Comparison of ENCODE assay signal across 25 mouse cellular contexts in the genomic region with DNA sequence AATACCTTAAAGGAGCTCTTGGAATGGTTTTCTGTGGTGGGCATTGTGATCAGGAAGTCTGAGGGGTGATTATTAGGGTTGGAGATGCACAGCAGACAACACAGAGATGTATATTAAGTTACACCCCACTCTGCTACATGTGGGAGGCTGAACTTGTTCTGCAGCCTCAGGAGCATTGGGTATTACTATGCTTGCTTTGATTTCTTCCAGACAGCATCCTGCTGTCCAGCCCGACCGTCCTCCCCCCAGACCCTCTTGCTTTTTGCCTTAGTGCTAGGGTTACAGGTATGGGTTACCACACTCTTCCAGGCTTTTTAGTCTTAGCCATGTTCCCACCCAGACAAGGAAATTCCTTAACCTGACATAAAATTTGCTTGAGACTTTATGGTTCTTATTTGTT. TPM values are rescaled to one million over a fixed set of nuclear protein-coding genes. Genes with fewer than 3 reads are reported as not detected.
A peak's percentile ranks its signal among the peaks of the same experiment; 100 is the strongest.
DNase-seq lines count a peak whose midpoint lies in the region; ATAC-seq and TF ChIP-seq lines count a peak whose summit lies in the region.
"Had no signal": no experiment of that assay in that cellular context is flagged by ENCODE, and none has a peak within 500 bp of the region (broad histone marks: within the 10 kb centered on the region; RNA-seq: fewer than 3 reads in every experiment).

No protein-coding gene starts in this region.

- H3K36me3 ChIP-seq in kidney, embryonic 15.5 days: no peaks in the 10 kb centered on the region
- no peaks in the 10 kb centered on the region for H3K36me3 ChIP-seq in lung, embryonic 14.5 days (ENCODE audit: insufficient read depth)
- no peaks in the 10 kb centered on the region for H3K36me3 ChIP-seq in intestine, embryonic 15.5 days
- H3K36me3 ChIP-seq in intestine, embryonic 16.5 days (ENCODE audit: control insufficient read depth, insufficient read depth, low read length): no peaks in the 10 kb centered on the region
- H3K36me3 ChIP-seq: forebrain, embryonic 10.5 days; heart, embryonic 10.5 days; heart, embryonic 13.5 days had no signal

- H3K9ac ChIP-seq in kidney, embryonic 15.5 days: no peak overlapping the region
- no peak overlapping the region for H3K9ac ChIP-seq in lung, embryonic 14.5 days
- H3K9ac ChIP-seq in intestine, embryonic 15.5 days: no peak overlapping the region
- no peak overlapping the region for H3K9ac ChIP-seq in intestine, embryonic 16.5 days (ENCODE audit: low read depth, low read length)
- H3K9ac ChIP-seq: forebrain, embryonic 13.5 days; heart, embryonic 13.5 days had no signal

- H3K27ac ChIP-seq in kidney, embryonic 15.5 days: peak overlapping the region; percentile 88
- H3K27ac ChIP-seq in lung, embryonic 14.5 days (ENCODE audit: low read depth): 0 out of 2 replicates have a peak overlapping the region, but pooled peaks have one; percentile 31
- peak overlapping the region; percentile 44 for H3K27ac ChIP-seq in intestine, embryonic 15.5 days
- H3K27ac ChIP-seq in intestine, embryonic 16.5 days (ENCODE audit: low read length): peak overlapping the region; percentile 31
- H3K27ac ChIP-seq: forebrain, embryonic 10.5 days; forebrain, embryonic 13.5 days; heart, adult 2 months; heart, embryonic 10.5 days; heart, embryonic 13.5 days had no signal

- no peak for DNase-seq in kidney, adult 18-20 months
- DNase-seq in lung, embryonic 14.5 days: no peak
- no peak for DNase-seq in lung, postnatal 36 days
- DNase-seq in embryo, embryonic 10.5 days (ENCODE audit: low spot score): no peak
- no peak for DNase-seq in thymus, postnatal 14 days
- DNase-seq: adrenal gland, adult 2 months; adrenal gland, postnatal 25 days; cerebellum, adult 11-12 months; cerebellum, adult 8-10 months; cerebellum, postnatal 10 days; cerebellum, postnatal 36 days; gastrocnemius, postnatal 10 days; gastrocnemius, postnatal 36 days; heart, adult 2 months; heart, postnatal 14 days; heart, postnatal 4 days had no signal

- no peak for TF ChIP-seq CTCF in lung, embryonic 14.5 days (IDR thresholded peaks at IDR 0.05; ENCODE audit: low read depth)

- H3K4me3 ChIP-seq in kidney, embryonic 15.5 days (replicated peaks): no peak overlapping the region
- no peak overlapping the region for H3K4me3 ChIP-seq in lung, embryonic 14.5 days (ENCODE audit: low read depth, low read length)
- H3K4me3 ChIP-seq in intestine, embryonic 15.5 days (replicated peaks): no peak overlapping the region
- no peak overlapping the region for H3K4me3 ChIP-seq in intestine, embryonic 16.5 days (ENCODE audit: low read length)
- H3K4me3 ChIP-seq: forebrain, embryonic 10.5 days; forebrain, embryonic 13.5 days; heart, adult 2 months; heart, embryonic 10.5 days; heart, embryonic 13.5 days had no signal

- H3K4me2 ChIP-seq in kidney, embryonic 15.5 days: no peak overlapping the region
- no peak overlapping the region for H3K4me2 ChIP-seq in lung, embryonic 14.5 days
- H3K4me2 ChIP-seq in intestine, embryonic 15.5 days (replicated peaks): no peak overlapping the region
- H3K4me2 ChIP-seq in intestine, embryonic 16.5 days (ENCODE audit: low read depth, low read length): no peak overlapping the region
- H3K4me2 ChIP-seq: forebrain, embryonic 13.5 days; heart, embryonic 13.5 days had no signal

- 23% methylated on average over 2 of the region's 2 CpGs for WGBS in kidney, embryonic 15.5 days
- 35% methylated on average over 2 of the region's 2 CpGs for whole genome bisulfite sequencing in lung, embryonic 14.5 days
- 56% methylated on average over 2 of the region's 2 CpGs for WGBS in intestine, embryonic 15.5 days
- 75% methylated on average over 2 of the region's 2 CpGs for WGBS in intestine, embryonic 16.5 days

- H3K9me3 ChIP-seq in kidney, embryonic 15.5 days (replicated peaks): no peaks in the 10 kb centered on the region
- no peaks in the 10 kb centered on the region for H3K9me3 ChIP-seq in lung, embryonic 14.5 days (ENCODE audit: low read depth, low read length)
- H3K9me3 ChIP-seq in intestine, embryonic 15.5 days: no peaks in the 10 kb centered on the region
- H3K9me3 ChIP-seq in intestine, embryonic 16.5 days (ENCODE audit: control insufficient read depth, low read length): no peaks in the 10 kb centered on the region
- H3K9me3 ChIP-seq: forebrain, embryonic 10.5 days; forebrain, embryonic 13.5 days; heart, embryonic 10.5 days; heart, embryonic 13.5 days had no signal

- peak; percentile 60 for ATAC-seq in kidney, embryonic 15.5 days (replicated peaks; ENCODE audit: low FRiP score)
- 0 out of 2 replicates have a peak, but pooled peaks have one; percentile 38 for ATAC-seq in lung, embryonic 14.5 days (ENCODE audit: insufficient read depth)
- 0 out of 2 replicates have a peak, but pooled peaks have one; percentile 31 for ATAC-seq in intestine, embryonic 15.5 days
- no peak for ATAC-seq in intestine, embryonic 16.5 days
- ATAC-seq: CD4-positive, CD25-positive, alpha-beta regulatory T cell, adult 4 months; forebrain, embryonic 13.5 days; forebrain, embryonic 16.5 days had no signal

- no peaks in the 10 kb centered on the region for H3K27me3 ChIP-seq in kidney, embryonic 15.5 days
- H3K27me3 ChIP-seq in lung, embryonic 14.5 days (ENCODE audit: insufficient read depth, low read length): no peaks in the 10 kb centered on the region
- no peaks in the 10 kb centered on the region for H3K27me3 ChIP-seq in intestine, embryonic 15.5 days (replicated peaks)
- H3K27me3 ChIP-seq in intestine, embryonic 16.5 days (replicated peaks; ENCODE audit: control insufficient read depth, insufficient read depth, low read length): no peaks in the 10 kb centered on the region
- H3K27me3 ChIP-seq: forebrain, embryonic 13.5 days; heart, embryonic 13.5 days had no signal

- peaks cover 25% of the 10 kb centered on the region for H3K4me1 ChIP-seq in kidney, embryonic 15.5 days
- no peaks in the 10 kb centered on the region for H3K4me1 ChIP-seq in lung, embryonic 14.5 days (ENCODE audit: insufficient read depth)
- H3K4me1 ChIP-seq in intestine, embryonic 15.5 days (replicated peaks): peaks cover 5% of the 10 kb centered on the region; the same call in 1 of the 2 replicates
- peaks cover 8% of the 10 kb centered on the region; the same call in 1 of the 2 replicates for H3K4me1 ChIP-seq in intestine, embryonic 16.5 days (ENCODE audit: control insufficient read depth, insufficient read depth, low read length)
- H3K4me1 ChIP-seq: forebrain, embryonic 10.5 days; forebrain, embryonic 13.5 days; heart, embryonic 10.5 days; heart, embryonic 13.5 days had no signal

RNA-seq across cellular contexts. Expression of a gene that starts 30.8 kb away (rescaled TPM):
- polyA plus RNA-seq in kidney, embryonic 15.5 days (2015; fragmentation: Nextera tagmentation; extraction: Ambion mirVana): 7.8 and 8.2 TPM in 2 replicates
- polyA plus RNA-seq in lung, embryonic 14.5 days (2014; fragmentation: Nextera tagmentation; extraction: Ambion mirVana): 8.0 and 8.1 TPM in 2 replicates
- 7.8 and 8.4 TPM in 2 replicates for polyA plus RNA-seq in intestine, embryonic 15.5 days (2015; fragmentation: Nextera tagmentation; extraction: Ambion mirVana)
- polyA plus RNA-seq in intestine, embryonic 16.5 days (2015; fragmentation: Nextera tagmentation; extraction: Ambion mirVana): 6.2 and 6.8 TPM in 2 replicates

RNA-seq across cellular contexts. Expression of a gene that starts 31.8 kb away (rescaled TPM):
- polyA plus RNA-seq in kidney, embryonic 15.5 days (2015; fragmentation: Nextera tagmentation; extraction: Ambion mirVana): 14.4 and 15.4 TPM in 2 replicates
- polyA plus RNA-seq in lung, embryonic 14.5 days (2014; fragmentation: Nextera tagmentation; extraction: Ambion mirVana): 12.8 and 16.5 TPM in 2 replicates
- polyA plus RNA-seq in intestine, embryonic 15.5 days (2015; fragmentation: Nextera tagmentation; extraction: Ambion mirVana): 11.6 and 13.7 TPM in 2 replicates
- polyA plus RNA-seq in intestine, embryonic 16.5 days (2015; fragmentation: Nextera tagmentation; extraction: Ambion mirVana): 12.3 and 12.5 TPM in 2 replicates

Comparison
In these comparisons a context has a peak if more than half of its experiments do, and no peak if none do; other contexts are left out.
1. H3K27ac ChIP-seq: peak in every context shown above with its lines; median percentile 88 in kidney, embryonic 15.5 days; 44 in intestine, embryonic 15.5 days; 31 in lung, embryonic 14.5 days; 31 in intestine, embryonic 16.5 days.